Comparison of ENCODE assay signal across 25 mouse cellular contexts in the genomic region with DNA sequence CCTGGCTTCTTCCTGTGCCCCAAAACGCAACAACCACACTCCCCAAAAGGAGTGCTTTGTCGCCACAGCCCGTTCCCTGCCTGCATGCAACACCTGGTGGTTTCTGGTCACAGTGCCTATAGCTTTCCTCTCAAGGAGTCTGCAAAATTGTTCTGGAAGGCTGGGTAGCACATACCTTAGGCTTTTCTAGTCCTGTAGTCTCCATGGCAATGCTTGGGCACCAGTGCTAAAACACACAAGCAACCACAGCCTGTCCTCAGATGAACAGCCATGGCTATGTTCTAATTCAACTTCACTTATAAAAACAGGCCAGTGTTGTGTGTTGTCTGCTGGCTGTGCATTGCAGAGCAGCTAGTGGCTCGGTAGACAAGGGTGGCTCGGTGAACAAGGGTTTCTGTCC. TPM values are rescaled to one million over a fixed set of nuclear protein-coding genes. Genes with fewer than 3 reads are reported as not detected.
DNase-seq lines count a peak whose midpoint lies in the region; ATAC-seq and TF ChIP-seq lines count a peak whose summit lies in the region.
"Had no signal": no experiment of that assay in that cellular context is flagged by ENCODE, and none has a peak within 500 bp of the region (broad histone marks: within the 10 kb centered on the region; RNA-seq: fewer than 3 reads in every experiment).

No protein-coding gene starts in this region.

- H3K36me3 ChIP-seq in midbrain, embryonic 11.5 days (ENCODE audit: control insufficient read depth, insufficient read depth, low read length) = no peaks in the 10 kb centered on the region
- no peaks in the 10 kb centered on the region for H3K36me3 ChIP-seq in midbrain, embryonic 14.5 days (ENCODE audit: control insufficient read depth, insufficient read depth, low read length)
- H3K36me3 ChIP-seq: embryonic facial prominence, embryonic 10.5 days; embryonic facial prominence, embryonic 12.5 days; forebrain, embryonic 15.5 days; G1E had no signal

- no peak overlapping the region for H3K9ac ChIP-seq in midbrain, embryonic 11.5 days (ENCODE audit: low read length)
- H3K9ac ChIP-seq in midbrain, embryonic 14.5 days (replicated peaks; ENCODE audit: low read length) = no peak overlapping the region
- H3K9ac ChIP-seq: embryonic facial prominence, embryonic 12.5 days; forebrain, embryonic 13.5 days; forebrain, embryonic 15.5 days; forebrain, postnatal 0 days had no signal

- POLR2A ChIA-PET in Patski (lab: Charles Lee) = no interaction called here

- CTCF ChIA-PET in Patski (lab: Charles Lee) = interaction anchor here (1.5 kb wide), 1 partner anchor 14 kb away, joined by 4 read pairs; no protein-coding TSS in a partner anchor

- DNase-seq in heart, adult 11 months = peak; percentile 77
- DNase-seq in heart, adult 8-10 months (ENCODE audit: low spot score) = no peak
- DNase-seq in midbrain, embryonic 11.5 days (ENCODE audit: low spot score, missing footprints) = peak; percentile 6
- DNase-seq in midbrain, embryonic 14.5 days = no peak
- DNase-seq in Patski (ENCODE audit: low read depth, low spot score) (no peak), ZHBTc4 (ENCODE audit: low read depth, low spot score) (peak; percentile 61)
- DNase-seq in urinary bladder, adult 2 months (ENCODE audit: low spot score) = no peak
- DNase-seq: adrenal gland, adult 8-10 months; adrenal gland, postnatal 14 days; adrenal gland, postnatal 36 days; B cell, adult 2 months; cerebellum, adult 11-12 months; cerebellum, adult 2 months; cerebellum, adult 9-10 months; cerebellum, postnatal 10 days; cerebellum, postnatal 25 days; forebrain, postnatal 0 days had no signal

- ATAC-seq in midbrain, embryonic 11.5 days (ENCODE audit: low FRiP score) = no peak
- ATAC-seq in midbrain, embryonic 14.5 days (ENCODE audit: low FRiP score, low TSS enrichment) = no peak
- peak; percentile 27 for ATAC-seq in Patski
- ATAC-seq: activated CD4-positive, CD25-positive, alpha-beta regulatory T cell, adult 4 months; CD4-positive, CD25-positive, alpha-beta regulatory T cell, adult 4 months; forebrain, embryonic 13.5 days; forebrain, embryonic 15.5 days; forebrain, postnatal 0 days had no signal

- no peaks in the 10 kb centered on the region for H3K9me3 ChIP-seq in midbrain, embryonic 11.5 days (ENCODE audit: control insufficient read depth, low read length)
- H3K9me3 ChIP-seq in midbrain, embryonic 14.5 days (ENCODE audit: control insufficient read depth, low read length) = no peaks in the 10 kb centered on the region
- H3K9me3 ChIP-seq: embryonic facial prominence, embryonic 10.5 days; embryonic facial prominence, embryonic 12.5 days; forebrain, embryonic 13.5 days; forebrain, embryonic 15.5 days had no signal

- H3K4me1 ChIP-seq in midbrain, embryonic 11.5 days (ENCODE audit: control insufficient read depth, insufficient read depth, low read length) = no peaks in the 10 kb centered on the region
- no peaks in the 10 kb centered on the region for H3K4me1 ChIP-seq in midbrain, embryonic 14.5 days (ENCODE audit: control insufficient read depth, insufficient read depth, low read length)
- H3K4me1 ChIP-seq: forebrain, embryonic 13.5 days; forebrain, embryonic 15.5 days had no signal

- no peak overlapping the region for H3K4me2 ChIP-seq in midbrain, embryonic 11.5 days
- no peak overlapping the region for H3K4me2 ChIP-seq in midbrain, embryonic 14.5 days (ENCODE audit: low read length)
- H3K4me2 ChIP-seq: embryonic facial prominence, embryonic 12.5 days; forebrain, embryonic 13.5 days; forebrain, embryonic 15.5 days had no signal

- no peak overlapping the region for H3K27ac ChIP-seq in midbrain, embryonic 11.5 days (ENCODE audit: low read depth, low read length)
- H3K27ac ChIP-seq in midbrain, embryonic 14.5 days (replicated peaks; ENCODE audit: low read depth, low read length) = no peak overlapping the region
- H3K27ac ChIP-seq: embryonic facial prominence, embryonic 10.5 days; embryonic facial prominence, embryonic 12.5 days; forebrain, embryonic 13.5 days; forebrain, embryonic 15.5 days had no signal

- H3K27me3 ChIP-seq in midbrain, embryonic 11.5 days (ENCODE audit: control insufficient read depth, insufficient read depth, low read length) = no peaks in the 10 kb centered on the region
- no peaks in the 10 kb centered on the region for H3K27me3 ChIP-seq in midbrain, embryonic 14.5 days (ENCODE audit: control insufficient read depth, insufficient read depth, low read length)
- H3K27me3 ChIP-seq in Patski = no peaks in the 10 kb centered on the region
- H3K27me3 ChIP-seq: CH12.LX; embryonic facial prominence, embryonic 12.5 days; forebrain, embryonic 13.5 days; forebrain, embryonic 15.5 days had no signal

- 84% methylated on average over 5 of the region's 5 CpGs for WGBS in midbrain, embryonic 11.5 days
- WGBS in midbrain, embryonic 14.5 days = 93% methylated on average over 5 of the region's 5 CpGs

- no peak for TF ChIP-seq CTCF in Patski (IDR thresholded peaks at IDR 0.05)

- in situ Hi-C loops in Patski (cut with MboI; ENCODE audit: low pct_unique_long_range_greater_than_20kb) = no loop called here

- H3K4me3 ChIP-seq in midbrain, embryonic 11.5 days (ENCODE audit: low read depth, low read length) = no peak overlapping the region
- no peak overlapping the region for H3K4me3 ChIP-seq in midbrain, embryonic 14.5 days (replicated peaks; ENCODE audit: low read depth, low read length)
- H3K4me3 ChIP-seq: embryonic facial prominence, embryonic 10.5 days; embryonic facial prominence, embryonic 12.5 days; forebrain, embryonic 13.5 days; forebrain, embryonic 15.5 days had no signal

RNA-seq across cellular contexts. Expression of a gene that starts 21.4 kb away (rescaled TPM):
- 1 to 10 TPM; 1.1 to 3.3 (median 1.2) TPM for total RNA-seq in heart, adult 8-10 months (2022)
- polyA plus RNA-seq in midbrain, embryonic 11.5 days (2014; fragmentation: Nextera tagmentation; extraction: Ambion mirVana) = 1.4 and 1.9 TPM in 2 replicates
- polyA plus RNA-seq in midbrain, embryonic 14.5 days (2014; fragmentation: Nextera tagmentation; extraction: Ambion mirVana) = 1.2 TPM in 1 of 2 replicates, not detected in the other
- polyA plus RNA-seq in Patski (2021) = 0.04 TPM
- polyA plus RNA-seq in urinary bladder, adult 2 months (2012; rRNA removed) = 5.9 and 7.9 TPM in 2 replicates

Comparison
In these comparisons a context has a peak if more than half of its experiments do, and no peak if none do; other contexts are left out.
1. DNase-seq: peak in heart, adult 11 months (single experiment), midbrain, embryonic 11.5 days (single experiment) and ZHBTc4 (single experiment); none in heart, adult 8-10 months (single experiment), midbrain, embryonic 14.5 days (single experiment), Patski (single experiment) and urinary bladder, adult 2 months (single experiment).